Mouse (Mus musculus) intestine, postnatal 0 days (tissue): ENCODE data around the gene Tmem30b. TPM values are rescaled to one million over a fixed set of nuclear protein-coding genes. Genes with fewer than 3 reads are reported as not detected.

Experiments used
- ATAC-seq: fragments of 200-750 bp; cut with Nextera tagmentation; 2 replicates; pipeline ENCODE4 v1.8.0; 2017; ENCODE audit warnings: mild to moderate bottlenecking, moderate TSS enrichment, moderate library complexity
- H3K27ac ChIP-seq: fragments of 300-500 bp; sonication (generic); 2 replicates; pipeline ENCODE4 v1.5.1; 2014; ENCODE audit warnings: mild to moderate bottlenecking, low read depth, low read length, moderate library complexity
- H3K27me3 ChIP-seq: fragments of 300-500 bp; sonication (generic); replicated peaks from 2 replicates; pipeline ENCODE4 v1.6.1; 2014; ENCODE audit warnings: low read length, mixed read lengths; ENCODE audit not compliant: control insufficient read depth, insufficient read depth
- H3K36me3 ChIP-seq: fragments of 300-500 bp; sonication (generic); 2 replicates; pipeline ENCODE4 v1.6.1; 2014; ENCODE audit warnings: mild to moderate bottlenecking, moderate library complexity; ENCODE audit not compliant: control insufficient read depth, insufficient read depth
- H3K4me1 ChIP-seq: fragments of 300-500 bp; sonication (generic); replicated peaks from 2 replicates; pipeline ENCODE4 v1.6.1; 2014; ENCODE audit warnings: antibody characterized with exemption, low read length, mixed read lengths; ENCODE audit not compliant: control insufficient read depth, insufficient read depth
- H3K4me2 ChIP-seq: fragments of 300-500 bp; sonication (generic); replicated peaks from 2 replicates; pipeline ENCODE4 v1.6.1; 2014; ENCODE audit warnings: low read depth, mild to moderate bottlenecking, moderate library complexity
- H3K4me3 ChIP-seq: fragments of 300-500 bp; sonication (generic); 2 replicates; pipeline ENCODE4 v1.5.1; 2014; ENCODE audit warnings: low read depth, low read length
- H3K9ac ChIP-seq: fragments of 300-500 bp; sonication (generic); 2 replicates; pipeline ENCODE4 v1.6.1; 2014; ENCODE audit warnings: mild to moderate bottlenecking, low read depth, low read length
- H3K9me3 ChIP-seq: fragments of 300-500 bp; sonication (generic); 2 replicates; pipeline ENCODE4 v1.6.1; 2016; ENCODE audit warnings: mixed run types; ENCODE audit not compliant: control insufficient read depth
- CTCF ChIP-seq: sonication (generic); IDR thresholded peaks from 2 replicates; pipeline ENCODE4 v1.5.1; 2016; ENCODE audit warnings: low read depth, mild to moderate bottlenecking, control low read depth, antibody characterized with exemption, moderate library complexity
- whole genome bisulfite sequencing: fragments of 180-500 bp; shearing (Covaris S2); extraction: QIAGEN DNeasy Blood & Tissue Kit; methylation state at CpG from one replicate; pipeline ENCODE4 v1.1.7; 2014; 5-methylcytosine and 5-hydroxymethylcytosine counted together
- polyA plus RNA-seq: library from polyadenylated mRNA; unstranded; fragments of >200 nt; fragmentation: Nextera tagmentation; extraction: Ambion mirVana; gene quantifications from 2 replicates; pipeline ENCODE4 v1.2.1, GENCODE M21; 2015

Tmem30b gene
- polyA plus RNA-seq, 1 experiment from 2014 or later, result 84.5 TPM

DNA sequence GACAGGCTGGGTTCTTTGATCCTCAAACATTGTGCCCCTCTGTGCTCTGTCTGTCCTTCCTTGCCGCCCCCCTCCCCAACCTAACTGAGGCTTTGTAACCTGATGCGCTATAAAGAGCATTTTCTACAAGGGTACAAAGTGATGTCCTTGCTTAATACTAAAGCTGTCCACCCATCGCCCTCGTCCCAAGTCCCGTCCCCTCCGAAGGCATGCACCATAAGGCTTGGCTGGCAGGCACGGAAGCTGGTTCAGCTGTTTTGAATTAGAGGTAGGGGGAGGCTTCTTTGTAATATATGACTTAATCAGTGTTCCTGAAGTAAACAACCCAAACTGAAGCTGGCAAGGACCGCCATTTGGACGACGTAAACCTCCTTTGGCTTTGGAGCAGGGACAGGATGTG, 51.0 kb downstream of the Tmem30b start:
- Histone ChIP-seq H3K4me3 (no peak overlapping the region), H3K27me3 (no peaks in the 10 kb centered on the region), H3K4me1 (no peaks in the 10 kb centered on the region), H3K27ac (no peak overlapping the region), H3K9ac (no peak overlapping the region), H3K36me3 (no peaks in the 10 kb centered on the region), H3K4me2 (no peak overlapping the region), H3K9me3 (no peaks in the 10 kb centered on the region)
- WGBS, result 80% methylated on average over 10 of the region's 10 CpGs
- no peak for ATAC-seq
- TF ChIP-seq CTCF, result no peak

DNA sequence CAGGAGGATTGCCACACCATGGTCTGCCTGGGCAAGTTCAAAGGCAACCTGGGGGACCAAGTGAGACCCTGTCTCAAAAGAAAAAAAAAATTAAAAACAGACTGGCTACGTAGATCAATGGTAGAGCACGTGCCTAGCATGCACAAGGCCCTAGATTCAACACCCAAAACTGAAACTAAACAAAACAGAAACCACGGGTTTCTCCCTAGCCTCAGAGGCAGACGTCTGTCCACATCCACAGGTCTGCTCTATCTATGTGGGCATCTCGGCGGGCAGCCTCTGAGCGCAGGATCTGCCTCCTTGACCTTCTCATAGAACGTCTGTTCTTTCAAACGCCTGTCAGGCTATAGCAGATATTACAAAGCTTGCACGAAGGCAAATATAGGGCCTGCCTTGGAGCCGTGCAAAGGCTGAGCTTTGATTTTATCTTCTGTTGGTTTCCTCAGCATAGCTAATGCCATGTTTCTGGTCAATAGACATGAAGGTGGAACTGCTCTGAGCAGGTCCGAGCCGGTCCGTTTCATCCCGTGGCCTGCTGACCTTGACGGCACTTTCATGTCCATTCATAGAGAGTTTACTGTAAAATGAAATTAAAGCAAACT, 52.2 kb downstream of the Tmem30b start:
- WGBS, result 84% methylated on average over 16 of the region's 16 CpGs
- H3K4me2 ChIP-seq, result no peak overlapping the region
- no peak overlapping the region for H3K4me3 ChIP-seq
- no peak for ATAC-seq
- H3K36me3 ChIP-seq, result no peaks in the 10 kb centered on the region
- no peaks in the 10 kb centered on the region for H3K9me3 ChIP-seq
- no peaks in the 10 kb centered on the region for H3K4me1 ChIP-seq
- no peak overlapping the region for H3K9ac ChIP-seq
- H3K27me3 ChIP-seq, result no peaks in the 10 kb centered on the region
- TF ChIP-seq CTCF, result no peak
- no peak overlapping the region for H3K27ac ChIP-seq

Other genes with a start within 250 kb of the Tmem30b start
- 3.3 and 3.7 TPM in 2 replicates for gene Prkch, start 38.4 kb upstream of the Tmem30b start, polyA plus RNA-seq